Mouse (Mus musculus): Measurements from ENCODE around the gene Serpina3k.
"Not testable (repeated sequence)": the region's sequence is repeated elsewhere in the genome, so short reads cannot be mapped to it uniquely, and the experiment has no call there.

Serpina3k gene

DNA sequence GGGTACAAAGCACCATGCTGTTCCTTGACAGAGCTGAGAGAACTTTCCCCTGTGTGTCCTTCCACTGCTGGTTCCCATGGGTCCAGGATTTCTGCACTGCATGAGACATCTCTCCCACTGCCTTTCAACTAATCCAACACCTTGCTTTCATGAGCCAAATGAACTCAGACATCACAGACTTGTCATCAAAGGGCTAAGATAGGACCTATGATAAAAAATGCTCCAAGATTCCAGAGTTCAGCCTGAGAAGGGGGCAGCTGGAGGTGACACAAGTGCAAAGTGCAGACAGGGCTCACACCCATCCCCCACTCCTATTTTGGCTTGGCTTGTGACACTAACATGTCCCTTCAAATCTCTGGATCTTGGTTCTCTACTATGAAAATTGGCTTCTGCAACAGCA, 50.2 kb downstream of the Serpina3k start:
- DNase-seq (ENCODE audit: low read depth, low spot score) = no peak

DNA sequence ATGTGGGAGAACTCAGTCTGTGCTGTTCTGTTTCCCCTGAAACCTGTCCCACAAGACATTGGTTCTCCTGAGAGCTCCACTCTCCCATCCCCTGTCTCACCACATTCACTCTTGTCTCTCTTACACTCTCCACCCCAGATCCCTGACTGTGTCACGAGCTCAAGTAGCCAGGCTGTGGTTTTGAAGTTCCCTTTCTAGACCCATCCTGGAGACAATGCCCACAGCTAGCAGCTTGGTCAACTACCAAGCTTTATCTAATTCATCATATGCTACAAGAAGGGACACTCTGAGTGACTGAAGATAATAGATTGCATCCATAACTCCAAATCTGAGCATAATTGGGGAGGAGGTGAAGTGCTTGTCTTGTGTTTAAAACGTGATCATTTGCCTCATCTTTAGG, 52.8 kb downstream of the Serpina3k start:
- not testable (repeated sequence) for DNase-seq (ENCODE audit: low read depth, low spot score)

Measured in retina, adult 2 months (tissue).